Mouse (Mus musculus) liver, embryonic 14.5 days (tissue): ENCODE results near the gene Alox5ap. TPM values are rescaled to one million over a fixed set of nuclear protein-coding genes. Genes with fewer than 3 reads are reported as not detected.

Source experiments
- ATAC-seq: fragments of 200-750 bp; cut with Nextera tagmentation; 2 replicates; pipeline ENCODE4 v1.8.0; 2017; ENCODE audit warnings: moderate number of reproducible peaks, mild to moderate bottlenecking, moderate library complexity; ENCODE audit not compliant: insufficient read depth
- DNase-seq, 3 experiments: peaks; one replicate each; pipeline ENCODE4 v3.0.0-alpha.2; 2012 to 2013; ENCODE audit warnings: low read depth in 3 of 3, low spot score in 3 of 3
- H3K27ac ChIP-seq: fragments of 300-500 bp; sonication (generic); 2 replicates; pipeline ENCODE4 v1.5.1; 2014; ENCODE audit warnings: moderate library complexity, mild to moderate bottlenecking, control low read depth, inconsistent platforms
- H3K27me3 ChIP-seq: fragments of 300-500 bp; sonication (generic); 2 replicates; pipeline ENCODE4 v1.6.1; 2014; ENCODE audit warnings: mild to moderate bottlenecking, low read length, moderate library complexity; ENCODE audit not compliant: control insufficient read depth, insufficient read depth
- H3K36me3 ChIP-seq: fragments of 300-500 bp; sonication (generic); replicated peaks from 2 replicates; pipeline ENCODE4 v1.6.1; 2014; ENCODE audit warnings: low read depth; ENCODE audit not compliant: control insufficient read depth, insufficient read depth
- H3K4me1 ChIP-seq, 2 experiments: fragments of 200-500 bp in 1 of 2; fragments of 300-500 bp in 1 of 2; sonication (generic) in 1 of 2; replicated peaks; 2 replicates each; pipeline ENCODE4 v1.6.1; 2012 to 2014; ENCODE audit warnings: antibody characterized with exemption in 1 of 2, inconsistent platforms in 1 of 2, low read length in 1 of 2; ENCODE audit not compliant: control insufficient read depth in 2 of 2, insufficient read depth in 2 of 2
- H3K4me2 ChIP-seq: fragments of 300-500 bp; sonication (generic); 2 replicates; pipeline ENCODE4 v1.6.1; 2014; ENCODE audit warnings: low read depth, mild to moderate bottlenecking, control low read depth, moderate library complexity
- H3K4me3 ChIP-seq, 2 experiments: fragments of 200-500 bp in 1 of 2; fragments of 300-500 bp in 1 of 2; sonication (generic) in 1 of 2; 2 replicates each; pipeline ENCODE4 v1.5.1; 2012 to 2014; ENCODE audit warnings: low read depth in 2 of 2, low read length in 2 of 2, mild to moderate bottlenecking in 2 of 2, control low read depth in 1 of 2, inconsistent platforms in 1 of 2, moderate library complexity in 1 of 2; ENCODE audit not compliant: insufficient read depth in 1 of 2
- H3K9ac ChIP-seq: fragments of 300-500 bp; sonication (generic); replicated peaks from 2 replicates; pipeline ENCODE4 v1.6.1; 2014; ENCODE audit warnings: mild to moderate bottlenecking, control low read depth, moderate library complexity
- H3K9me3 ChIP-seq: fragments of 300-500 bp; sonication (generic); 2 replicates; pipeline ENCODE4 v1.6.1; 2016; ENCODE audit warnings: low read length, mixed read lengths; ENCODE audit not compliant: control insufficient read depth
- CTCF ChIP-seq: IDR thresholded peaks from 2 replicates; pipeline ENCODE4 v1.5.1; 2016; ENCODE audit warnings: antibody characterized with exemption, low read depth, control low read depth
- EP300 ChIP-seq: IDR thresholded peaks from 2 replicates; pipeline ENCODE4 v1.6.1; 2016; ENCODE audit warnings: antibody characterized with exemption, low read depth
- WGBS: fragments of 180-500 bp; shearing (Covaris S2); extraction: QIAGEN DNeasy Blood & Tissue Kit; methylation state at CpG from one replicate; pipeline ENCODE4 v1.1.7; 2014; ENCODE audit not compliant: insufficient replicate concordance; 5-methylcytosine and 5-hydroxymethylcytosine counted together
- polyA plus RNA-seq, 2 experiments: library from polyadenylated mRNA; depleted of rRNA in 1 of 2; stranded (reverse) in 1 of 2; unstranded in 1 of 2; fragments of >200 nt; fragmentation: Nextera tagmentation in 1 of 2; extraction: Ambion mirVana in 1 of 2; gene quantifications; 2 replicates each; pipeline versions ENCODE4 v1.2.1 to v1.2.3; 2012 to 2014

The Alox5ap gene
- polyA plus RNA-seq, 2 experiments: 26.7 to 29.6 TPM

DNA sequence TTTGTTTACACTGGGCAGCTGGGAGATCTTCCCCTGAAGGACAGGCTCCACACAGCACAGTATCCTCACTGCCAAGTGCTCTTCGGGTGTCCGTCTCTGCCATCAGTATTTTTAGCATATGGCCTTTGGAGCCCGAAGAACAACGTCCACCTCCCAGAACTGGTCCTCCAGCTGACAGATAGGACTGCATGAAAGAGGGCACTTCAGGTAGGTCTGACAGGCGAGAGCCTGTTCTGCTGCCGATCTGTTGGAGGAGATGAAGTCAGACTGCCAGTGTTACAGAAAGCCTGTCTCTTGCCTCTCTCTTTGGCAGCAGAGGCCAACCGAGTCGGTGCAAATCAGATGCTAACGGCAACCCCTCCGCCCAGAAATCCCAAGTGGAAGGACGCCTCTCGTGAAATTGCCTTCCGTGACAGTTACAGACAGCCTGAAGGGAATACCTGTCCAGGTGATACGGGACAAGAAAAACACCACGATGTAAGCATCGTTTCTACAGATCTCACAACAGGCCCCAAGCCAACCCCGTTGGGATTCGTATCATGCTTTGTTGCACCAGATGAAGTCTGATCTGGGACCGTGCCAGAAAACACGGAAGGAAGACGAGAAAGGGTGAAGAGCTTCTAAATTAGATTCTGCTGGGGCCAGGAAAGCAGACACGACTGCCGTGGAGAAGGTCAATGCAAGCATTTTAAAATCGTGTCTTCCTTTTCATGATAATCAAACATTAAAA, 27.2 kb upstream of the Alox5ap start:
- ATAC-seq (no peak), DNase-seq (no peak)
- H3K9me3 ChIP-seq: no peaks in the 10 kb centered on the region
- no peak overlapping the region for H3K4me2 ChIP-seq
- H3K4me1 ChIP-seq: no peaks in the 10 kb centered on the region
- whole genome bisulfite sequencing: 72% methylated on average over 24 of the region's 24 CpGs
- no peaks in the 10 kb centered on the region for H3K27me3 ChIP-seq
- H3K27ac ChIP-seq: no peak overlapping the region
- H3K36me3 ChIP-seq: no peaks in the 10 kb centered on the region
- TF ChIP-seq CTCF (no peak), EP300 (no peak)
- no peak overlapping the region for H3K4me3 ChIP-seq
- no peak overlapping the region for H3K9ac ChIP-seq

DNA sequence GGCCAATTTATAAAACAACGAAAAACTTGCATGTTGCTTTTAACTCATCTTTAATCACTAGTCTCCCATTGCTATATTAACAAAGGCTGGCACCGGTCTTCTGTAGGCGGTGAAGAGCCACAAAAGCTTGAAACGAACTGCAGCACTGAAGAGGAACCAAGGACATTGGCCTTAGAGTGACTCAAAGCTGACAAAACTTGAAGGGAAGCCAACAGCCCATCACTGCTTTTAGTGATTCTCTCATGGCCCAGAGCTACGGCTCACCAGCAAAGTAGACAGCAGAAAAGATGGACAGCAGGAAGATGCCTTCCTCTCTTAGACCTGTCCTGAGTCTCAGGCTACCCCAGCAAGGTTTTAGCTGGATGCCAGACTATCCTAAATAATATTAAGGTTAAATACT, 22.1 kb upstream of the Alox5ap start:
- TF ChIP-seq CTCF: no peak
- no peak for TF ChIP-seq EP300
- Histone ChIP-seq H3K9ac (no peak overlapping the region), H3K36me3 (no peaks in the 10 kb centered on the region), H3K4me1 (peaks cover 16 to 23% of the 10 kb centered on the region in 2 experiments), H3K9me3 (no peaks in the 10 kb centered on the region), H3K27me3 (no peaks in the 10 kb centered on the region), H3K27ac (no peak overlapping the region), H3K4me2 (no peak overlapping the region), H3K4me3 (no peak overlapping the region)
- DNase-seq (no peak), ATAC-seq (no peak)
- WGBS: 74% methylated on average over 5 of the region's 5 CpGs

DNA sequence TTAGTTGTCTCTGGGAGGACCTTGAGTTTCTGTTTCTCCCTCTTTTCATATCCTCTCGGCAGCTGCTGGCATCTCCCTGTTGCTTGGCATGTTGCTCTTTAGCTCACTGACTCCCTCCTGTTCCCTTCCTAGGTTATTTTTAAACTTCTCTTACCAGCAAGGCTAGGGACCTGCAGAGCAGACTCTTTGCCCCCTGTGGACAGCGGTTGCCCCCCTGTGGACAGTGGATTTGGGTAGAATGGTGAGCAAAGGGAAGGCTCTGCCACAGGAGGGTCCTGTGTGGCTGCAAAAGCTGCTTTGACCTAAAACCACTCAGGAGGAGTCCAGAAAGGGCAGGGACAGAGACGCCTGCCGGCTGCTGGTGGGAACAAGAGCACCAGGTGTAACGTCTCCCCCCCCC, 21.5 kb upstream of the Alox5ap start:
- TF ChIP-seq CTCF: no peak
- no peak for TF ChIP-seq EP300
- Histone ChIP-seq H3K27me3 (no peaks in the 10 kb centered on the region), H3K9me3 (no peaks in the 10 kb centered on the region), H3K4me1 (peaks cover 16 to 26% of the 10 kb centered on the region in 2 experiments), H3K4me3 (no peak overlapping the region), H3K36me3 (no peaks in the 10 kb centered on the region), H3K27ac (no peak overlapping the region), H3K4me2 (no peak overlapping the region), H3K9ac (no peak overlapping the region)
- ATAC-seq (no peak), DNase-seq (no peak)
- WGBS: 57% methylated on average over 5 of the region's 5 CpGs

DNA sequence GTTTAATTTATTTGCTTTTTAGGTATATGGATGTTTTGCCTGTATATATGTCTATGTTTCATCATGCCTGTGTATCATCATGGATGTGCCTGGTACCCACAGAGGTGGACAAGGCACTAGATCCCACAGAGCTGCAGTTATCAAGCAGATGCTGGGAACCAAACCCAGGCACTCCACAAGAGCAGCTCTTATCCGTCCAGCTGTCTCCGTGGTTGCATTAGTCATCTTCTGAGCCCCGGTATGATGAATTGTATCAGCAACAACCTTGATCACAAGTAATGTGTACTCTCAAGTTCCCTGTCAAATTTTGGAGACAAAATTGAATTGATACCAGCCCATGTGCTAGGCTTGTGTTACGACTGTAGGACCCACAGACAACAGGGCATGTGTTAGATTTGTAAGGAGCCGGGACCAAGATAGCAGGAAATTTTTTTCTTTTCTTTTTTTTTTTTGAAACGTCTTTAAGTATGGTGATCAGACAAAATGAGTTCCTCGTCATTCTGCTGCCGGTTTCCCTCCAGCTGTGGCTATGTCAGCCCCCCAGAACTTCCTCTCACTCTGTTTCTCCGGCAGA, 19.1 kb upstream of the Alox5ap start:
- 4% methylated on average over 9 of the region's 9 CpGs for WGBS
- Histone ChIP-seq H3K4me2 (peak overlapping the region; percentile 85), H3K4me3 (peak overlapping the region; percentile 49 to 67), H3K4me1 (peaks cover 16 to 26% of the 10 kb centered on the region in 2 experiments), H3K27ac (peak overlapping the region; percentile 64), H3K9ac (peak overlapping the region; percentile 76), H3K9me3 (no peaks in the 10 kb centered on the region), H3K36me3 (no peaks in the 10 kb centered on the region), H3K27me3 (no peaks in the 10 kb centered on the region)
- no peak for DNase-seq
- no peak for ATAC-seq
- TF ChIP-seq CTCF (no peak), EP300 (no peak)

DNA sequence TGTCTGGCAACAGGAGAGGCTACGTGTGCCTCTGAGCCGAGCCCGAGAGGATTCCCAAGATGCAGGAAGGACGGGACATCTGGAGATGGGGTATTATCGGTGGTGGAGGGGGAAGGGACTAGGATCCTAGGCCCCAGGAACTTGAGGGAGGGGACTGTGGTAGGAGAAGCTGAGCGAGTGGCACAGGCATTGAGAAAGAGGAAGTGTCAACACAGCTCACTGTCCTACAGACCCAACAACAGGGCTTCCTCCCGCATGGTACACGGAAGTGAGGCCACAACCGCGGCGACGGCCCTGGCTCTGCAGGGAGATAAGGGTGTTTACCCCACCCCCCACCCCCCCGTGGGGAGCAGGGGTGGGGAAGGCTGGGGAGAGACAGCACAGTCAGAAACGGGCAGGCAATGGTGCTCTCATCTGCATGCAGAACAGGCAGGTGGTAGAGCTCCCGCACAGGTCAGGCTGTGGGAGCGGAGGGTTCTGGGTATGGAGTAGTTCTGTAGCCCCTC, 18.5 kb upstream of the Alox5ap start:
- Histone ChIP-seq H3K9me3 (no peaks in the 10 kb centered on the region), H3K4me3 (peak overlapping the region; percentile 49 to 67), H3K27ac (peak overlapping the region; percentile 64), H3K4me2 (peak overlapping the region; percentile 85), H3K27me3 (no peaks in the 10 kb centered on the region), H3K4me1 (peaks cover 16 to 26% of the 10 kb centered on the region in 2 experiments), H3K9ac (peak overlapping the region; percentile 76), H3K36me3 (no peaks in the 10 kb centered on the region)
- TF ChIP-seq EP300 (peak; percentile 29; the same call in 1 of the 2 replicates), CTCF (no peak)
- peak; percentile 94 for ATAC-seq
- DNase-seq: peak; percentile 70 to 78 (median 72)
- WGBS: under 1% methylated on average over 16 of the region's 16 CpGs
